ENCODE assay signal across 9 mouse cellular contexts in the genomic region with DNA sequence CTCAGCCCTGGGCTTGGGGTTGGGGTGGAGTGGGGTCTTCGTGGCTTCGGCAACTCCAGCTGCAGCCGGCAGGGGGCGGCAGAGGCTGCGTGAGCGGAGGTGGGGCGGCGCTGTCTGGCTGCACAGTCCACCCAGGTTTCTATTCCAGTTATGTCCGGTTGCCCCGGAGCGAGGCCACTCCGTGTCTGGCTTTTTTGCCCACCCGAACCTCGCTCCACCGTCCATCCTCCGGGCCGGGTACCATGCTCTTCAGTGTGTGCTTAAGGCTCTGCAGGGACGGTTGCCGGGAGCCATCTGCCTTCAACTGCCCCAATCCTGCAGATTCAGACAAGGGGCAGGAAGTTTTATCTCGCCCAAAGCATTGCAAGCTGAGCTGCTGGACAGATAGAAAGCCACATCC. TPM values are rescaled to one million over a fixed set of nuclear protein-coding genes. Genes with fewer than 3 reads are reported as not detected.
A peak's percentile ranks its signal among the peaks of the same experiment; 100 is the strongest.
DNase-seq lines count a peak whose midpoint lies in the region; ATAC-seq lines count a peak whose summit lies in the region.
"Had no signal": no experiment of that assay in that cellular context is flagged by ENCODE, and none has a peak within 500 bp of the region (broad histone marks: within the 10 kb centered on the region; RNA-seq: fewer than 3 reads in every experiment).

No protein-coding gene starts in this region.

- H3K27me3 ChIP-seq in intestine, embryonic 14.5 days (replicated peaks; ENCODE audit: control insufficient read depth, insufficient read depth, low read length) = peaks cover 10% of the 10 kb centered on the region; the same call in 1 of the 2 replicates
- H3K27me3 ChIP-seq in limb, embryonic 12.5 days = peaks cover 6% of the 10 kb centered on the region
- 0 out of 2 replicates have a peak, but pooled peaks cover 12% of the 10 kb centered on the region for H3K27me3 ChIP-seq in midbrain, embryonic 12.5 days

- ATAC-seq in intestine, embryonic 14.5 days (replicated peaks; ENCODE audit: low FRiP score, low TSS enrichment, low read depth) = peak; percentile 82
- ATAC-seq in limb, embryonic 12.5 days (ENCODE audit: insufficient number of reproducible peaks, insufficient read depth, low FRiP score, low TSS enrichment, low read depth) = peak; percentile 93
- ATAC-seq in midbrain, embryonic 12.5 days (ENCODE audit: low FRiP score, low read depth) = peak; percentile 94

- H3K9ac ChIP-seq in intestine, embryonic 14.5 days (ENCODE audit: low read length) = peak overlapping the region; percentile 52
- H3K9ac ChIP-seq in limb, embryonic 12.5 days (replicated peaks) = peak overlapping the region; percentile 66
- H3K9ac ChIP-seq in midbrain, embryonic 12.5 days (replicated peaks) = peak overlapping the region; percentile 51

- no peaks in the 10 kb centered on the region; the same call in 1 of the 2 replicates for H3K4me1 ChIP-seq in intestine, embryonic 14.5 days (replicated peaks; ENCODE audit: control insufficient read depth, insufficient read depth, low read length)
- peaks cover 13% of the 10 kb centered on the region for H3K4me1 ChIP-seq in limb, embryonic 12.5 days (replicated peaks)
- no peaks in the 10 kb centered on the region for H3K4me1 ChIP-seq in midbrain, embryonic 12.5 days

- no peak overlapping the region for H3K27ac ChIP-seq in intestine, embryonic 14.5 days (ENCODE audit: low read depth)
- no peak overlapping the region for H3K27ac ChIP-seq in limb, embryonic 12.5 days
- no peak overlapping the region for H3K27ac ChIP-seq in midbrain, embryonic 12.5 days (replicated peaks)
- H3K27ac ChIP-seq: macrophage had no signal

- peak; percentile 12 for DNase-seq in adrenal gland, adult 8-10 months
- peak; percentile 81 for DNase-seq in embryo, embryonic 10.5 days (ENCODE audit: low spot score)
- peak; percentile 30 to 31 for DNase-seq in gastrocnemius, postnatal 36 days
- peak; percentile 90 for DNase-seq in intestine, embryonic 14.5 days (ENCODE audit: low spot score)
- peak; percentile 77 for DNase-seq in right cerebral cortex, postnatal 4 days
- DNase-seq in c-Kit-positive CD71-positive TER-119-positive erythroid progenitor cells, embryonic 14.5 days (ENCODE audit: low spot score) = no peak

- H3K4me3 ChIP-seq in intestine, embryonic 14.5 days (ENCODE audit: low read depth, low read length) = peak overlapping the region; percentile 44
- H3K4me3 ChIP-seq in limb, embryonic 12.5 days (replicated peaks) = peak overlapping the region; percentile 49
- peak overlapping the region; percentile 42 for H3K4me3 ChIP-seq in midbrain, embryonic 12.5 days

- H3K36me3 ChIP-seq in intestine, embryonic 14.5 days (ENCODE audit: control insufficient read depth, insufficient read depth, low read length) = no peaks in the 10 kb centered on the region
- H3K36me3 ChIP-seq in limb, embryonic 12.5 days = no peaks in the 10 kb centered on the region
- H3K36me3 ChIP-seq in midbrain, embryonic 12.5 days = no peaks in the 10 kb centered on the region

- intact Hi-C loops in gastrocnemius, postnatal 36 days (cut with DNase I) = no loop called here

- H3K9me3 ChIP-seq in intestine, embryonic 14.5 days (ENCODE audit: control insufficient read depth, low read length) = no peaks in the 10 kb centered on the region
- H3K9me3 ChIP-seq in limb, embryonic 12.5 days = no peaks in the 10 kb centered on the region
- no peaks in the 10 kb centered on the region for H3K9me3 ChIP-seq in midbrain, embryonic 12.5 days

- 1% methylated on average over 20 of the region's 20 CpGs for WGBS in intestine, embryonic 14.5 days
- WGBS in limb, embryonic 12.5 days = under 1% methylated on average over 20 of the region's 20 CpGs
- 2% methylated on average over 20 of the region's 20 CpGs for WGBS in midbrain, embryonic 12.5 days

- peak overlapping the region; percentile 61 for H3K4me2 ChIP-seq in intestine, embryonic 14.5 days (ENCODE audit: low read length)
- peak overlapping the region; percentile 70 for H3K4me2 ChIP-seq in limb, embryonic 12.5 days
- peak overlapping the region; percentile 66 for H3K4me2 ChIP-seq in midbrain, embryonic 12.5 days (replicated peaks)

RNA-seq across cellular contexts. Expression of gene Akain1, which starts 36.3 kb away (rescaled TPM):
- total RNA-seq in adrenal gland, adult 8-10 months (2022) = under 1 TPM in 1 of 4 experiments, not detected in 3; 0.16 TPM
- total RNA-seq in gastrocnemius, postnatal 36 days (2021) = not detected
- polyA plus RNA-seq in intestine, embryonic 14.5 days (2014; fragmentation: Nextera tagmentation; extraction: Ambion mirVana) = not detected in 2 replicates
- not detected in 2 replicates for polyA plus RNA-seq in limb, embryonic 12.5 days (2016; fragmentation: Nextera tagmentation; extraction: Ambion mirVana)
- 0.22 TPM in 1 of 2 replicates, not detected in the other for polyA plus RNA-seq in midbrain, embryonic 12.5 days (2016; fragmentation: Nextera tagmentation; extraction: Ambion mirVana)
- polyA plus RNA-seq: macrophage had no signal
